Mouse (Mus musculus): ENCODE measurements around the gene Ephx1.

- TF ChIP-seq POLR2A (IDR thresholded peaks at IDR 0.05; ENCODE audit: insufficient read depth, low read depth, low read length) (no peak), CTCF (IDR thresholded peaks at IDR 0.05; ENCODE audit: insufficient read depth, low read depth, low read length) (no peak)
Measured at GRCm38 (mm10) chr1:181016532-181017131, 4.1 kb downstream of the Ephx1 start.
